Mouse (Mus musculus) midbrain, embryonic 16.5 days (tissue): ENCODE measurements around the gene Ovgp1. TPM values are rescaled to one million over a fixed set of nuclear protein-coding genes. Genes with fewer than 3 reads are reported as not detected.

Experiments
- ATAC-seq: fragments of 200-750 bp; cut with Nextera tagmentation; 2 replicates; pipeline ENCODE4 v1.8.0; 2017; ENCODE audit warnings: moderate TSS enrichment
- H3K27ac ChIP-seq: fragments of 300-500 bp; sonication (generic); 2 replicates; pipeline ENCODE4 v1.5.1; 2014; ENCODE audit warnings: mild to moderate bottlenecking, low read length, mixed read lengths
- H3K27me3 ChIP-seq: fragments of 300-500 bp; sonication (generic); 2 replicates; pipeline ENCODE4 v1.6.1; 2014; ENCODE audit warnings: low read depth, low read length, mixed read lengths; ENCODE audit not compliant: control insufficient read depth, insufficient read depth
- H3K36me3 ChIP-seq: fragments of 300-500 bp; sonication (generic); 2 replicates; pipeline ENCODE4 v1.6.1; 2014; ENCODE audit warnings: mild to moderate bottlenecking, low read length, moderate library complexity, mixed read lengths; ENCODE audit not compliant: control insufficient read depth, insufficient read depth
- H3K4me1 ChIP-seq: fragments of 300-500 bp; sonication (generic); 2 replicates; pipeline ENCODE4 v1.6.1; 2014; ENCODE audit warnings: mild to moderate bottlenecking, low read length, mixed read lengths; ENCODE audit not compliant: control insufficient read depth, insufficient read depth
- H3K4me2 ChIP-seq: fragments of 300-500 bp; sonication (generic); 2 replicates; pipeline ENCODE4 v1.6.1; 2014; ENCODE audit warnings: mild to moderate bottlenecking, low read length, mixed read lengths
- H3K4me3 ChIP-seq: fragments of 300-500 bp; sonication (generic); 2 replicates; pipeline ENCODE4 v1.5.1; 2014; ENCODE audit warnings: low read depth, mild to moderate bottlenecking, low read length, moderate library complexity, mixed read lengths
- H3K9ac ChIP-seq: fragments of 300-500 bp; sonication (generic); 2 replicates; pipeline ENCODE4 v1.6.1; 2014; ENCODE audit warnings: low read depth, low read length, mixed read lengths
- H3K9me3 ChIP-seq: fragments of 300-500 bp; sonication (generic); replicated peaks from 2 replicates; pipeline ENCODE4 v1.6.1; 2014; ENCODE audit warnings: mild to moderate bottlenecking, low read length, mixed read lengths; ENCODE audit not compliant: control insufficient read depth, poor library complexity, severe bottlenecking
- WGBS: fragments of 180-500 bp; shearing (Covaris S2); extraction: QIAGEN DNeasy Blood & Tissue Kit; methylation state at CpG from one replicate; pipeline ENCODE4 v1.1.7; 2014; 5-methylcytosine and 5-hydroxymethylcytosine counted together
- polyA plus RNA-seq: library from polyadenylated mRNA; unstranded; fragments of >200 nt; fragmentation: Nextera tagmentation; extraction: Ambion mirVana; gene quantifications from 2 replicates; pipeline ENCODE4 v1.2.1, GENCODE M21; 2015

The Ovgp1 gene
- polyA plus RNA-seq, 1 experiment from 2014 or later: 3.8 TPM

DNA sequence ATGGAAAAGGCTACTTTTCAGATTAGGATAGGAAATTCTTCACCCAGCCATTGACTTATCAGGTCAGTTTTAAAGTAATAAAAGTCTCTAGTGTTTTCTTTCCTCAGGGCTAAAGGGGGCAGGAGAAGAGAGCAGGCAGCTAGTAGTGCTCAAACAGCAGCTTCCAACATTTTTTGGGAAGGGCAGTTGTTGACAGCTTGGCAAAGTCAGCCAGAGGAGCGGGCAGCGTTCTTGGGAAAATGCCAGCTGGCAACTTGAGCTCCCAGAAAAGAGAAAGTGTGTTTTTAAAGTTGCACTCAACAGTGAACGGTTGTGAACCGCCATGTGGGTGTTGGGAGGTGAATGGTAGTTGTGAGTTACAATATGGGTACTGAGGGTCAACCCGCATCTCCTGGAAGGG is 38.5 kb upstream of the Ovgp1 start:
- H3K4me2 ChIP-seq: no peak overlapping the region
- no peak overlapping the region for H3K4me3 ChIP-seq
- H3K36me3 ChIP-seq: peaks cover 3% of the 10 kb centered on the region; the same call in 1 of the 2 replicates
- H3K27me3 ChIP-seq: no peaks in the 10 kb centered on the region
- H3K9ac ChIP-seq: no peak overlapping the region
- no peaks in the 10 kb centered on the region for H3K9me3 ChIP-seq
- H3K27ac ChIP-seq: no peak overlapping the region
- H3K4me1 ChIP-seq: no peaks in the 10 kb centered on the region
- WGBS: 85% methylated on average over 5 of the region's 5 CpGs
- ATAC-seq: no peak

DNA sequence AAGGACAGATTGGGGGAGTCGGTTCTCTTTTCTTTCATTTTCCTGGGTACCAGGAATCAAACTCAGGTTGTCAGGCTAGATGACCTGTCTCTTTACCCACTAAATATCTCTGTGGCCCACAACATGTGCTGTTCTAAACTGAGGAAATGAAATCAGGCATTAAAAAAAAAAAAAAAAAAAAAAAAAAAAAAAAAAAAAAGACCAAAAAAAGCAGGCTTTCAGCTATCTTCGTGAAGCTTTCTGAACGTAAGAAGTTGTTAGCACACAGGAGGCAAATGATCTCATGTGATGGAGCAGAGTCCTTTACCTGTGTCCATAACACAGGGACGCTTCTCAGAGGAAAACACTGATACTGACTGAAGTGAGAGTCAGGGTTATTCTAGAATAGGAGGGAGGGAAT is 37.4 kb upstream of the Ovgp1 start:
- no peak for ATAC-seq
- no peak overlapping the region for H3K4me2 ChIP-seq
- 90% methylated on average over 4 of the region's 4 CpGs for WGBS
- H3K4me1 ChIP-seq: no peaks in the 10 kb centered on the region
- H3K9ac ChIP-seq: no peak overlapping the region
- H3K9me3 ChIP-seq: no peaks in the 10 kb centered on the region
- H3K27ac ChIP-seq: no peak overlapping the region
- H3K27me3 ChIP-seq: no peaks in the 10 kb centered on the region
- H3K36me3 ChIP-seq: peaks cover 6% of the 10 kb centered on the region; the same call in 1 of the 2 replicates
- no peak overlapping the region for H3K4me3 ChIP-seq

DNA sequence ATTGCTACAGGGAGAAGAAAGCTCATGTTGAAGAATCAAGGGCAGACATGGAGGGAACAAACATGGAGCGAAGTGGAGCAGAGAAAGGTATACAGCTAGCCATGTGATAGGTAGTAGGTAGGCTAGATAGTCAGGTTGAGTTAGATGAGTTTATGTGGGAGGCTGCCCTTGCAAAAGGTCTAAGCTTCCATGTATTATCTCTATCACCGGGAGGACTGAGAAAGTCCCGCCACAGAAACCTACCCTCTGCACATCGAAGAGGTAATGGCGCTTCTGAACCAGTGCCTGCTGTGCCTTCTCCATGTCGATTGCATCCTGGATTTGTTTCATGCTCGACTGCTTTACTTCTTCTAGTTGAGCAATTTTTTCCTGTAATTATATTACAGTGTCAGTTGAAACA is 22.2 kb upstream of the Ovgp1 start:
- Histone ChIP-seq H3K27ac (no peak overlapping the region), H3K27me3 (no peaks in the 10 kb centered on the region), H3K9ac (no peak overlapping the region), H3K36me3 (peaks cover 27% of the 10 kb centered on the region), H3K4me2 (no peak overlapping the region), H3K4me3 (no peak overlapping the region), H3K9me3 (no peaks in the 10 kb centered on the region), H3K4me1 (peaks cover 4% of the 10 kb centered on the region)
- WGBS: 95% methylated on average over 7 of the region's 7 CpGs
- no peak for ATAC-seq

DNA sequence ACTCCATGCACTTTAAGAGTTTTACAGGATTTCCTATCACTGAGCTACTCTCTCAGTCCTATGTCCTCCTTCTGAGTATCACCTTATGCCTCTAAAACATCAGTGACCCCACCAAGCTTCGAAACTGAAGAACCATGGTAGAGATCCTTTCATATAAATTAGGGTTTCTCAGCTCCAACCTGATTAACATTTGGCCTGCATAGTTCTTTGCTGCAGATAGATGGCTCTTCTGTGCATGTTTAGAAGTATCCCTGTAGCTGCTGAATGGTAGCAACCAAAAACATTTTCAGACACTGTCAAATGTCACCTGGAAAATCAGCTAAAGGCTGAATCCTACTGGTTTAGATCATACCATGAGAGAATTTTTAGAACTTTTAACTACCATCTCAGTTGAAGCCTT is 16.3 kb upstream of the Ovgp1 start:
- peaks cover 33% of the 10 kb centered on the region for H3K4me1 ChIP-seq
- ATAC-seq: no peak
- WGBS: 95% methylated on average over 1 of the region's 1 CpGs
- H3K4me3 ChIP-seq: no peak overlapping the region
- no peaks in the 10 kb centered on the region for H3K27me3 ChIP-seq
- no peak overlapping the region for H3K9ac ChIP-seq
- H3K4me2 ChIP-seq: peak overlapping the region; percentile 0; the same call in 1 of the 2 replicates
- H3K27ac ChIP-seq: no peak overlapping the region
- no peaks in the 10 kb centered on the region for H3K9me3 ChIP-seq
- H3K36me3 ChIP-seq: peaks cover 4% of the 10 kb centered on the region; the same call in 1 of the 2 replicates

DNA sequence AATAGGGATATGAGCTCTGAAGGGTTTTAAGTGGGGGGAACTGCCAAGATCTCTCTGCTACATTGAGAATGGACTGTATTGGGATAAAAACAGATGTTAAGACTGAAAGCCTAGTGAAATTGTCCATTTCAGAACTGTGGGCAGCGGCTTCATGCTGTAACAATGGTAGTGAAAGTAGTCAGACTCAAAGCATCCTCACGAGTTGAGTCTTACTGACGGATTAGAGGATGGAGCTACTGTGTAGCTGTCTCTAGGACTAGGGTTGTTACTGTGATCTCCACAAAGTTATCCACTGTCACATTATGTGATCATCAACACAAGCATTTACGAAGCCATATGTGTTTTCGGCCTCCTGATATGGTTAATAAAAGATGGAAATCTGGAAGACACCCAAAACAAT is 15.3 kb upstream of the Ovgp1 start:
- H3K9ac ChIP-seq: peak overlapping the region; percentile 96
- no peaks in the 10 kb centered on the region for H3K9me3 ChIP-seq
- H3K27me3 ChIP-seq: no peaks in the 10 kb centered on the region
- H3K36me3 ChIP-seq: peaks cover 8% of the 10 kb centered on the region
- H3K27ac ChIP-seq: peak overlapping the region; percentile 92; the same call in 1 of the 2 replicates
- no peak for ATAC-seq
- peak overlapping the region; percentile 88 for H3K4me2 ChIP-seq
- peak overlapping the region; percentile 59 for H3K4me3 ChIP-seq
- WGBS: 38% methylated on average over 5 of the region's 5 CpGs
- peaks cover 33% of the 10 kb centered on the region for H3K4me1 ChIP-seq

DNA sequence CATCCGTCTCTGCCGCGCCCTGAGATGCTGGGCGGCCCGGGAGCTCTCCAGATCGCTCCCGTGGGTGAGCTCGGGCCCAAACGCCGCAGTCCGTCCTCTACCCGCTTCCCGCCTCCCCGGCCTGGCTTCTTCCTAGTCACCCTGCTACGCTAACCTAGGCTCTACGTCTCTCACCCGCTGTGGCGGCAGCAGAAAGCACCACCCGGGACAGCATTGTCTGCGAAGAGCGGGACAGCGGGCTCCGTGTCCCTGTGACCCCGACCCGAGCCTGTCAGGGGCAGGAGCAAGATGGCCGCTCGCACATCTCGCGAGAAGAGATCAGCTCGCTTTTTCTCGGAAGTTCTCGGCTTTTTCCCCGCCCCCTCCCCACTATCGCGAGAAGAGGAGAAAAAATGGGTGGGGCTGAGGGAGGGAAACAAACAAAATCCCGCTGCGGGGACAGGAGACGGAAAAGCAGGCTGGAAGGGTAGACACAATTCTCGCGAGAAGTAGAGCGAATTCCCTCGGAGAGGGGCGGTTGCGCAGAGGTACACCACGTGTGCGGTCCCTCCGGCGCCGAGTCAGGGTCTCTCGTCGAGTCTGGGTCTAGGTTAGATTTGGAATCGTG is 14.4 kb upstream of the Ovgp1 start, which contains the start of gene Wdr77:
Gene Wdr77, plus strand, starts transcription at position 396 of the 607 bp plus-strand sequence.
- Histone ChIP-seq H3K36me3 (peaks cover 8% of the 10 kb centered on the region), H3K9me3 (no peaks in the 10 kb centered on the region), H3K4me3 (peak within 1 kb of the TSS; percentile 59), H3K4me2 (peak within 1 kb of the TSS; percentile 88), H3K27me3 (no peaks in the 10 kb centered on the region), H3K27ac (peak within 1 kb of the TSS; percentile 92), H3K4me1 (peaks cover 33% of the 10 kb centered on the region), H3K9ac (peak within 1 kb of the TSS; percentile 96)
- WGBS: under 1% methylated on average over 50 of the region's 52 CpGs
- ATAC-seq: peak; percentile 98

DNA sequence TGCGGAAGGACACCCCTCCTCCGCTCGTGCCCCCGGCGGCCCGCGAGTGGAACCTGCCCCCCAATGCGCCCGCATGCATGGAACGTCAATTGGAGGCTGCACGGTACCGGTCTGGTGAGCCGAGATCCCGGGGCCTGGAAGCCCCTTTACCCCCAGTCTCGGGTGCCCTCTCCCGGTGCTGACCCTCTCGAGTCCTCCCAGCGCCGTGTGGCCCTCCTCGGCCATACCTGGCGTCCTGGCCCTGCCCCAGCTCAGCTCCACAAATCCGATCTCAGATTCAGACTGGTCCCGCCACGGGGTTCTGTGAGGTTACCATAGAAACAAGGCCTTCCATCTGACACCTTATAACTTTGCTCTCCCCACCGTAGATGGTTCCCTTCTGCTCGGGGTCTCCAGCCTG is 13.9 kb upstream of the Ovgp1 start:
- H3K27me3 ChIP-seq: no peaks in the 10 kb centered on the region
- peak overlapping the region; percentile 59 for H3K4me3 ChIP-seq
- peak; percentile 87 for ATAC-seq
- peak overlapping the region; percentile 87 for H3K4me2 ChIP-seq
- no peaks in the 10 kb centered on the region for H3K9me3 ChIP-seq
- peak overlapping the region; percentile 81 for H3K9ac ChIP-seq
- 0% methylated on average over 26 of the region's 26 CpGs for WGBS
- H3K36me3 ChIP-seq: peaks cover 11% of the 10 kb centered on the region
- H3K27ac ChIP-seq: peak overlapping the region; percentile 72
- peaks cover 31% of the 10 kb centered on the region for H3K4me1 ChIP-seq

DNA sequence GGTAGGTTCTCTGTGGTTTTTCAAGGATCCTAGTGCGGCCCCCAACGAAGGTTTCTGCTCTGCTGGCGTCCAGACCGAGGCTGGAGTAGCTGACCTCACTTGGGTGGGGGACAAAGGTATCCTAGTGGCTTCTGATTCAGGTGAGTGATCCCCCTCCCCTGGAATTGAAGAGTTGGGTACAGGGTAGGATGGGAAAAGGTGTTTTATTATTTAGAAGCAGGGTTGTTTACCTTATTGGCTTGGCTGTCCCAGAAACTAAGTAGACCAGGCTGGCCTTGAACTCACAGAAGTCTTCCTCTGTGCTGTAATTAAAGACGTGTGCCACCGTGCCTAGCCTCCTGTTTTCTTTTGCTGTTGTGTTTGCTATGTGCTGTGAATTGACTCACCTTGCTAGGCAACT is 13.5 kb upstream of the Ovgp1 start, which contains the start of gene Atp5f1:
Gene Atp5f1, minus strand, starts transcription at position 101 of the 400 bp plus-strand sequence.
- 10% methylated on average over 6 of the region's 6 CpGs for WGBS
- Histone ChIP-seq H3K27me3 (no peaks in the 10 kb centered on the region), H3K36me3 (peaks cover 14% of the 10 kb centered on the region), H3K27ac (peak within 1 kb of the TSS; percentile 92), H3K4me1 (peaks cover 31% of the 10 kb centered on the region), H3K4me3 (peak within 1 kb of the TSS; percentile 59), H3K9ac (peak within 1 kb of the TSS; percentile 96), H3K9me3 (no peaks in the 10 kb centered on the region), H3K4me2 (peak within 1 kb of the TSS; percentile 87)
- peak; percentile 14; the same call in 1 of the 2 replicates for ATAC-seq

DNA sequence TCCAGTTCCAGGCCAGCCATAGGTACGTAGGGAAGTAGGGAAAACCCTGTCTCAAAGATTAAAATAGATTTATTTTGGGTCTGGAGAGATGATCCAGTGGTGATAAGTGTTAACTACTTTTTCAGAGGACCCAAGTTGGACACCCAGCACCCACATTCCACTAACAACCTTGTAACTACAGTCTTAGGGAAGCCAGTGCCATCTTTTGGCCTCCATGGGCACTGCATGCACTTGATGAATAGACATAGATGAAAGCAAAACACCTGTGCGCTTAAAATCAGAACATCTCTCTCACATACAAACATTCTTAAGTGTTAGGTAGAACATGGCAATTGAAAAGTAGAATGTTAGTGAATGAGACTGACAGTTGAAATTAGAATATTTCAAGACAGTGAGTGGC is 12.8 kb upstream of the Ovgp1 start:
- H3K4me2 ChIP-seq: peak overlapping the region; percentile 87
- no peak overlapping the region for H3K4me3 ChIP-seq
- no peaks in the 10 kb centered on the region for H3K9me3 ChIP-seq
- no peak overlapping the region for H3K9ac ChIP-seq
- H3K27me3 ChIP-seq: no peaks in the 10 kb centered on the region
- WGBS: 95% methylated on average over 2 of the region's 2 CpGs
- H3K4me1 ChIP-seq: peaks cover 31% of the 10 kb centered on the region
- H3K27ac ChIP-seq: no peak overlapping the region
- H3K36me3 ChIP-seq: peaks cover 18% of the 10 kb centered on the region
- ATAC-seq: no peak
